In the genomic region with DNA sequence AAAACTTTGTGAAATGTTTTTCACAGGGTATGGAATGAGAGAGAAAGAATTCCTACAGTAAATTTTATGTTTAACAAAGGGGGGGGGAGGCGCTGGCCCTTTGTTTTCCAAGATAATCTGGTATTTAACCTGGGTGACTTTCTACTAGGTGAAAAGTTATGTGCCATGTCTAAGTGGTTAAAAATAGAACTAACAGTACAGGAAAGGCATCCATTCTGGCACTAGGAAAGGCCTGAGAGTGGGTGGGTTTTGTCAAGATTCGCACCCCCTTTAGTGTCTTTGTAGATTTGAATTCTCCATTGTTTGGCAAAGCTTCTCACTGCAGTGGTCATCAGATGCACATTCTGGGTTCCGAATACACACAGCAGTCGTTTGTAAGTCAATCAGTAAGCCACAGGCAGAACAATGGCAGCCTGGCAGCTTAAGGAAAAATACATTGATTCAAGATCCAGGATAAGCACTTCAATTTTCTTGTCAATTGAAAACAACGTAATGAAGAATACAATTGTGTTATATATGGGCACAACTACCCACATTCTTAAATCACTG, we compare ENCODE assay signal across 31 mouse cellular contexts. TPM values are rescaled to one million over a fixed set of nuclear protein-coding genes. Genes with fewer than 3 reads are reported as not detected.
A peak's percentile ranks its signal among the peaks of the same experiment; 100 is the strongest.
DNase-seq lines count a peak whose midpoint lies in the region; ATAC-seq and TF ChIP-seq lines count a peak whose summit lies in the region.
"Had no signal": no experiment of that assay in that cellular context is flagged by ENCODE, and none has a peak within 500 bp of the region (broad histone marks: within the 10 kb centered on the region; RNA-seq: fewer than 3 reads in every experiment).

No protein-coding gene starts in this region.

- no peak overlapping the region for H3K4me3 ChIP-seq in heart, embryonic 12.5 days
- no peak overlapping the region for H3K4me3 ChIP-seq in heart, postnatal 0 days (ENCODE audit: low read depth, low read length)
- H3K4me3 ChIP-seq in heart, embryonic 10.5 days = no peak overlapping the region
- H3K4me3 ChIP-seq: forebrain, embryonic 10.5 days; forebrain, embryonic 13.5 days; heart, embryonic 15.5 days had no signal

- no peaks in the 10 kb centered on the region for H3K9me3 ChIP-seq in heart, embryonic 12.5 days (replicated peaks)
- no peaks in the 10 kb centered on the region for H3K9me3 ChIP-seq in heart, postnatal 0 days (replicated peaks; ENCODE audit: control insufficient read depth, low read length)
- H3K9me3 ChIP-seq in heart, embryonic 10.5 days = no peaks in the 10 kb centered on the region
- H3K9me3 ChIP-seq: forebrain, embryonic 10.5 days; forebrain, embryonic 13.5 days; heart, embryonic 15.5 days had no signal

- no peak for TF ChIP-seq CTCF in heart, postnatal 0 days (IDR thresholded peaks at IDR 0.05; ENCODE audit: low read depth)

- H3K4me1 ChIP-seq in heart, embryonic 12.5 days (replicated peaks) = no peaks in the 10 kb centered on the region
- H3K4me1 ChIP-seq in heart, postnatal 0 days (ENCODE audit: control insufficient read depth, insufficient read depth) = peaks cover 7% of the 10 kb centered on the region; the same call in 1 of the 2 replicates
- H3K4me1 ChIP-seq in heart, embryonic 10.5 days = 0 out of 2 replicates have a peak, but pooled peaks cover 5% of the 10 kb centered on the region
- H3K4me1 ChIP-seq: forebrain, embryonic 13.5 days; heart, embryonic 15.5 days had no signal

- H3K4me2 ChIP-seq in heart, embryonic 12.5 days = no peak overlapping the region
- H3K4me2 ChIP-seq in heart, postnatal 0 days (ENCODE audit: low read depth, low read length) = no peak overlapping the region
- H3K4me2 ChIP-seq: forebrain, embryonic 13.5 days; heart, embryonic 15.5 days; hindbrain, embryonic 14.5 days had no signal

- 64% methylated on average over 5 of the region's 5 CpGs for whole genome bisulfite sequencing in heart, embryonic 12.5 days
- WGBS in heart, postnatal 0 days = 39% methylated on average over 5 of the region's 5 CpGs
- WGBS in heart, embryonic 10.5 days = 57% methylated on average over 5 of the region's 5 CpGs

- no peak for TF ChIP-seq EP300 in heart, postnatal 0 days (IDR thresholded peaks at IDR 0.05; ENCODE audit: low read depth)

- H3K27ac ChIP-seq in heart, embryonic 12.5 days (ENCODE audit: poor library complexity, severe bottlenecking) = no peak overlapping the region; the same call in 1 of the 2 replicates
- H3K27ac ChIP-seq in heart, postnatal 0 days (ENCODE audit: low read depth) = 0 out of 2 replicates have a peak overlapping the region, but pooled peaks have one; percentile 18
- no peak overlapping the region for H3K27ac ChIP-seq in heart, embryonic 10.5 days
- H3K27ac ChIP-seq: forebrain, embryonic 10.5 days; forebrain, embryonic 13.5 days; heart, embryonic 15.5 days; hindbrain, embryonic 14.5 days; hindbrain, postnatal 0 days had no signal

- no peak for ATAC-seq in heart, embryonic 12.5 days (ENCODE audit: insufficient number of reproducible peaks, low FRiP score)
- peak; percentile 77 for ATAC-seq in heart, postnatal 0 days (ENCODE audit: insufficient read depth, low read depth)
- ATAC-seq: hindbrain, postnatal 0 days; inflammation-experienced regulatory T-cells, adult 6 months; intestine, embryonic 16.5 days had no signal

- no peak overlapping the region for H3K9ac ChIP-seq in heart, embryonic 12.5 days
- no peak overlapping the region for H3K9ac ChIP-seq in heart, postnatal 0 days (replicated peaks; ENCODE audit: low read depth, low read length)
- H3K9ac ChIP-seq: forebrain, embryonic 13.5 days; heart, embryonic 15.5 days; hindbrain, embryonic 14.5 days had no signal

- DNase-seq in heart, adult 18-20 months = peak; percentile 1 to 20
- DNase-seq in heart, postnatal 0 days (ENCODE audit: low spot score) = peak; percentile 70
- no peak for DNase-seq in heart, embryonic 10.5 days (ENCODE audit: low spot score)
- DNase-seq in R1 (ENCODE audit: low read depth, low spot score) = peak; percentile 68
- no peak for DNase-seq in thymus, postnatal 4 days
- DNase-seq: adrenal gland, postnatal 10 days; adrenal gland, postnatal 36 days; B cell, adult 2 months; cerebellum, adult 18-20 months; cerebellum, adult 9-10 months; cerebellum, postnatal 14 days; gastrocnemius, postnatal 10 days; gastrocnemius, postnatal 36 days; kidney, adult 18-20 months; kidney, adult 9 months had no signal

- H3K27me3 ChIP-seq in heart, embryonic 12.5 days (replicated peaks) = no peaks in the 10 kb centered on the region
- no peaks in the 10 kb centered on the region for H3K27me3 ChIP-seq in heart, postnatal 0 days (ENCODE audit: control insufficient read depth, insufficient read depth, low read length)
- no peaks in the 10 kb centered on the region for H3K27me3 ChIP-seq in heart, embryonic 10.5 days (ENCODE audit: insufficient read depth, poor library complexity, severe bottlenecking)
- H3K27me3 ChIP-seq: CH12.LX; heart, embryonic 15.5 days had no signal

- H3K36me3 ChIP-seq in heart, embryonic 12.5 days = no peaks in the 10 kb centered on the region
- no peaks in the 10 kb centered on the region for H3K36me3 ChIP-seq in heart, postnatal 0 days (replicated peaks; ENCODE audit: control insufficient read depth, insufficient read depth, low read length)
- H3K36me3 ChIP-seq in heart, embryonic 10.5 days = no peaks in the 10 kb centered on the region
- H3K36me3 ChIP-seq: forebrain, embryonic 10.5 days; heart, embryonic 15.5 days had no signal

RNA-seq across cellular contexts. Expression of a gene that starts 11.1 kb away (rescaled TPM):
- not detected for total RNA-seq in heart, adult 18-20 months (2021)
- not detected in 2 replicates for polyA plus RNA-seq in heart, embryonic 12.5 days (2016; fragmentation: Nextera tagmentation; extraction: Ambion mirVana)
- total RNA-seq in heart, postnatal 0 days (2014; rRNA removed; ENCODE audit: low replicate concordance) = not detected in 2 replicates
- polyA plus RNA-seq in heart, postnatal 0 days (2015; fragmentation: Nextera tagmentation; extraction: Ambion mirVana) = not detected in 2 replicates
- not detected in 2 replicates for polyA plus RNA-seq in heart, embryonic 10.5 days (2016; fragmentation: Nextera tagmentation; extraction: Ambion mirVana)
- total RNA-seq: adrenal gland, adult 18-20 months; adrenal gland, postnatal 10 days; adrenal gland, postnatal 36 days; CH12.LX; gastrocnemius, adult 18-20 months; gastrocnemius, postnatal 10 days; gastrocnemius, postnatal 36 days; granulocyte monocyte progenitor cell, adult 5-6 weeks; heart, postnatal 25 days; MEL had no signal
- polyA plus RNA-seq: embryonic facial prominence, embryonic 14.5 days; forebrain, embryonic 10.5 days; forebrain, embryonic 13.5 days; forebrain, embryonic 16.5 days; heart, embryonic 15.5 days; inflammation-experienced regulatory T-cells, adult 6 months had no signal

RNA-seq across cellular contexts. Expression of a gene that starts 15.9 kb away (rescaled TPM):
- under 1 TPM; 0.67 to 0.75 TPM for total RNA-seq in heart, adult 18-20 months (2021)
- 135 and 142 TPM in 2 replicates for polyA plus RNA-seq in heart, embryonic 12.5 days (2016; fragmentation: Nextera tagmentation; extraction: Ambion mirVana)
- total RNA-seq in heart, postnatal 0 days (2014; rRNA removed; ENCODE audit: low replicate concordance) = 21.2 and 46.5 TPM in 2 replicates
- polyA plus RNA-seq in heart, postnatal 0 days (2015; fragmentation: Nextera tagmentation; extraction: Ambion mirVana) = 47.8 and 57.2 TPM in 2 replicates
- 144 and 158 TPM in 2 replicates for polyA plus RNA-seq in heart, embryonic 10.5 days (2016; fragmentation: Nextera tagmentation; extraction: Ambion mirVana)

Comparison
In these comparisons a context has a peak if more than half of its experiments do, and no peak if none do; other contexts are left out.
1. DNase-seq: peak in heart, adult 18-20 months (2 of 2), heart, postnatal 0 days (single experiment) and R1 (single experiment); none in heart, embryonic 10.5 days (single experiment) and thymus, postnatal 4 days (single experiment).